8 mouse cellular contexts compared by ENCODE assay signal in genomic region chr3:133543101-133544020, GRCm38 (mm10). TPM values are rescaled to one million over a fixed set of nuclear protein-coding genes. Genes with fewer than 3 reads are reported as not detected.
DNase-seq lines count a peak whose midpoint lies in the region; ATAC-seq lines count a peak whose summit lies in the region.

No protein-coding gene starts in this region.

- no peaks in the 10 kb centered on the region for H3K9me3 ChIP-seq in liver, embryonic 12.5 days (replicated peaks)

- 0 out of 2 replicates have a peak, but pooled peaks cover 6% of the 10 kb centered on the region for H3K27me3 ChIP-seq in liver, embryonic 12.5 days (replicated peaks)

- ATAC-seq in liver, embryonic 12.5 days = peak; percentile 6; the same call in 1 of the 2 replicates

- H3K4me3 ChIP-seq in liver, embryonic 12.5 days = peak overlapping the region; percentile 73

- peaks cover 17% of the 10 kb centered on the region for H3K4me1 ChIP-seq in liver, embryonic 12.5 days

- H3K36me3 ChIP-seq in liver, embryonic 12.5 days = peaks cover 3% of the 10 kb centered on the region; the same call in 1 of the 2 replicates

- H3K9ac ChIP-seq in liver, embryonic 12.5 days = peak overlapping the region; percentile 75

- DNase-seq in spleen, postnatal 4 days (ENCODE audit: low spot score in 2 of 2) = peak; percentile 20 to 67
- DNase-seq in spleen, postnatal 36 days (ENCODE audit: low spot score in 2 of 2) = no peak
- peak; percentile 26 for DNase-seq in cerebellum, adult 9-11 months
- peak; percentile 18 to 21 for DNase-seq in frontal cortex, postnatal 25 days (ENCODE audit: low spot score in 2 of 2)
- peak; percentile 29 for DNase-seq in kidney, adult 9 months
- DNase-seq in neural tube, embryonic 10.5 days (ENCODE audit: extremely low spot score, low spot score) = peak; percentile 78
- peak; percentile 48 for DNase-seq in thymus, postnatal 14 days

- H3K27ac ChIP-seq in liver, embryonic 12.5 days = peak overlapping the region; percentile 84

- peak overlapping the region; percentile 96 for H3K4me2 ChIP-seq in liver, embryonic 12.5 days

- 2% methylated on average over 21 of the region's 21 CpGs for WGBS in liver, embryonic 12.5 days (ENCODE audit: insufficient replicate concordance)

RNA-seq across cellular contexts. Expression of gene Tet2, which starts 1.6 kb away (rescaled TPM):
- 5.1 TPM in 2 replicates for polyA plus RNA-seq in liver, embryonic 12.5 days (2016; fragmentation: Nextera tagmentation; extraction: Ambion mirVana)

Comparison
In these comparisons a context has a peak if more than half of its experiments do, and no peak if none do; other contexts are left out.
1. DNase-seq: peak in spleen, postnatal 4 days (2 of 2), cerebellum, adult 9-11 months (single experiment), frontal cortex, postnatal 25 days (2 of 2), kidney, adult 9 months (single experiment), neural tube, embryonic 10.5 days (single experiment) and thymus, postnatal 14 days (single experiment); none in spleen, postnatal 36 days (0 of 2).